Mouse (Mus musculus): ENCODE data around the gene Dnajb13. TPM values are rescaled to one million over a fixed set of nuclear protein-coding genes. Genes with fewer than 3 reads are reported as not detected.
"Not testable (repeated sequence)": the region's sequence is repeated elsewhere in the genome, so short reads cannot be mapped to it uniquely, and the experiment has no call there.

Dnajb13 gene
- total RNA-seq, 4 experiments from 2014 or later: 0.13 TPM; not detected in 3

DNA sequence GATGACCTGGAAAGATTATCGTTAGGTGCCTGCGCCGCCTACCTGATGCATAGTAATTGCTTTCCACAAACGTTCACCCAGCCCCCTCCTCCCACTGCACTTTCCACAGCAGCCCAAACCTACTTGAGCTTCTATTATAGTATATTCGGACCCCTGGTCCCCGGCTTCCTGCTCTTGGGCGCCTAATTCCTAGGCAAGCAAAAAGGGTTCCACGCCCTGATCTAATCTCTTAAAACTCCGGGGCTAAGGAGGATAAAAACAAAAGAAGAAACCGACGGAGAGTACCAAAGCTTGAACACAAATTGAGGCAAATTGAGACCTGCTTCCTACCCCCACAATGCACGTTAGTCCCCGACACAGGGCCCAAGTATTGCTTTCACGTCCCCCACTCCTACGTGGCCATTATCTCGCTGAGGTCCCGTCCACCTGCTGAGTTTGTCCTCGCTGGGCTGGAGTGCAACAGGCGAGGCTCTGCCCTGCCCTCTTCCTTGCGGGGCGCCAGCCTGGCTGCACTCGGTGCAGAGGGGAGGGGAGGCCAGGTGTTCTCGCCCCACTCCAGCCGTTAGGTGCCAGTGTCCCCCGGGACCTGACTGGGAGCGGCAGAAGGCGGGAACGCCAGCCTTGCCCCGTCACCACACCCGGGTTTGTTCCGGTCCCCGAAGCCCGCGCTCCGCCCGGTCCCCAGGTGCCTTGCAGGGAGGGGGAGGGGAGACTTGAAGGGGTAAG is 22.2 kb downstream of the Dnajb13 start:
- DNase-seq (ENCODE audit: low spot score in 2 of 2): no peak

DNA sequence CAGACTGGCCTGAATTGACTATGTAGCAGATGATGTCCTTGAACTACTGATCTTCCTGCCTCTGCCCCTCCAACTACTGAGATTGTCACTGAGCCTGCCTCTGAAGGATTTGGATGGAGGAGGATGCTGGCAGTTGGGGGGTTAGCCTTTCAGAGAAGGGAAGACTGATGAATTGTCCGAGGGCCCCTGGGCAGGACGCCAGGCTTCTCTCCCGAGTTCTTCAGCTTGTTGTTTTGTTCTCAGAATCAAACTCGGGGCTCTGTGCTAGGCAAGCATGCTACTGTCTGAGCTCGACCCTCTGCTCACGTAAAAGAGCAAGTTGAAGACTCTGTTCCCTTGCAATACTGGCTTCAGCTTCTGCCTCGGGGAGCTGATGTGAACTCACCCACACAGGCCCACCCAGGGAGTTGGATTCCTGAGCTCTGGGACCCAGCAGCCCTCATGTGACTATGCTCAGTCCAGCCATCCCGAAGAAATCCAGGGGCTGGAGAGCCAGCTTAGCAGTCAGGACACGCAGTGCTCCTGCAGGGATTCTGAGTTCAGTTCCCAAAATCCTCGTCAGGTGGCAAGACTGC is 26.2 kb downstream of the Dnajb13 start:
- DNase-seq (ENCODE audit: low spot score in 2 of 2): no peak

DNA sequence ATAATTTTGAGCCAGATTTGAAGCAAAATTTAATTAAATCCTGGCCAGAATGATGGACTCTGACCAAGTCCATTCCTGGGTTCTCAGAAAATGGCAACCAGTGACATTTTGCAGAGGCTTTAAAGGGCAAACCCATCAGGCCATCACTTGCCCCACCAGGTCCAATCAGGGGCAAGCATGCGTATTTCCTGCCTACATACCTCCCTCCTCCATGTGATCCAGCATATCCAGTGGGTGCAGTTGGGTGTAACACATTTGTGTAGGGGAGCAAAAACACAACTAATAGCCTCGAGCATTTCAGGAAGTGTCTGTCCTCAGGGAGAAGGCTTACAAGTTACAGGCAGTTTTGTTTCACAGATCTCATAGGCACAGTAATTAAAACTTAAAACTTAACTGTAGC is 27.5 kb downstream of the Dnajb13 start:
- DNase-seq (ENCODE audit: low spot score in 2 of 2): no peak

DNA sequence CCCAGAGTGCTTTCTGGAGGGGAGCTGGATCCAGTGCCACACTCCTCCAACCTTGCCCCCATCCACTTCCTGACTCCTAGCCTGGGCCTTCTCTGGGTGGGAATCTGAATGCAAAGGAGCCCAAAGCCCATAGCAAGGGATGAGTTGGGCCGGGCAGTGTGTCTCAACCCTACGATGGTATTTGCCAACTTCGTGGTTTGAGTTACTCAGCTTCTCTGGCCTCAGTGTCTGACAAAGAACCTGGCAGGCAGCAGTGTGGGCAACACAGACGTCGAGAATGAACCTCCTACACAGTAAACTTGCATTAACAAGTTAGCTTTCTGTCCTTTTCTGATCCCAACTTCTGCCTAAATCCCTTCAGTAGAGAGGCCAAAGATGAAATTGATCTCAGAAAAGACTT is 30.3 kb downstream of the Dnajb13 start:
- no peak for DNase-seq (ENCODE audit: low spot score in 2 of 2)

DNA sequence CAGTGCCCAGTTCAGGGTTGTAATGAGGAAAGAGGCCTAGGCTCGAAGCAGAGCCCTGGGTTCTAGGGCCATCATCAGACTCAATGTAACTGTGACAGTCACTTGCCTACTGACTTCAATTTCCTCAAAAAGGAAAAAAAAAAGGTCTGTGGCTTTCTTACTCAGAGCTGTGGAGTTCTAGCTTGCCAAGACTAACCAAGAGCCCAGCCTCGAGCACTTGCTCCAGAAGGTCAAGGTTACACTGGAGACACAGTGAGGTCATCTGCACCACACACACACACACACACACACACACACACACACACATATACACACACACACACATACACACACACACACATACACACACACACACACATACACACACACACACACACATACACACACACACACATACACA is 32.7 kb downstream of the Dnajb13 start:
- DNase-seq (ENCODE audit: low spot score in 2 of 2): not testable (repeated sequence)

DNA sequence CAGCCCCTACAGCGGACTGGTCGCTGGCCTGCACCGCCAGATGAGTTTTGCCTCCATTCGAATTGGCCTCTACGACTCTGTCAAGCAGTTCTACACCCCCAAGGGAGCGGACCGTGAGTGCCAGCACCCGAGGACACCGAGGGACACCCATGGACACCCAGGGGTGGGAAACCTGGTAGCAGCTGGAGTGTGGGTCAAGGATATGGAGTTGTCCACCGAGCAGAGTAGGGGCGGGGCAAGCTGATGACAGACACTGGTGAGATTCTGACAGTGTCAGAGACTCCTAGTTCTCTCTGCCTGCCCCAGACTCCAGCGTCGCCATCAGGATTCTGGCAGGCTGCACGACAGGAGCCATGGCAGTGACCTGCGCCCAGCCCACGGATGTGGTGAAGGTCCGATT is 34.6 kb downstream of the Dnajb13 start:
- no peak for DNase-seq (ENCODE audit: low spot score in 2 of 2)

DNA sequence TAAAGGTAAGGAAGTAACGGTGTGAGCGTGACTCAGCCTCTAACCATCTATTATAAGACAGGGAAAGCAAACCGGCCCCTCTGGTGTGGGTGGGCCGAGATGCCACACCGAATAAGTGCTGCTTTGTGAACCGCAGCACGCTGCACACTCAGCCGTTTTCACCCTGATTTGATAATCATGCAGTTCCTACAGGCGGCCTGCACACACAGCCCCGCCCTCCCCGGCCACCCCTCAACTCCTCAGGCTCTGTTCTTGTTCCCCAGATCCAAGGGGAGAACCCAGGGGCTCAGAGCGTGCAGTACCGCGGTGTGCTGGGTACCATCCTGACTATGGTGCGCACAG is 35.0 kb downstream of the Dnajb13 start:
- DNase-seq (ENCODE audit: low spot score in 2 of 2): no peak

DNA sequence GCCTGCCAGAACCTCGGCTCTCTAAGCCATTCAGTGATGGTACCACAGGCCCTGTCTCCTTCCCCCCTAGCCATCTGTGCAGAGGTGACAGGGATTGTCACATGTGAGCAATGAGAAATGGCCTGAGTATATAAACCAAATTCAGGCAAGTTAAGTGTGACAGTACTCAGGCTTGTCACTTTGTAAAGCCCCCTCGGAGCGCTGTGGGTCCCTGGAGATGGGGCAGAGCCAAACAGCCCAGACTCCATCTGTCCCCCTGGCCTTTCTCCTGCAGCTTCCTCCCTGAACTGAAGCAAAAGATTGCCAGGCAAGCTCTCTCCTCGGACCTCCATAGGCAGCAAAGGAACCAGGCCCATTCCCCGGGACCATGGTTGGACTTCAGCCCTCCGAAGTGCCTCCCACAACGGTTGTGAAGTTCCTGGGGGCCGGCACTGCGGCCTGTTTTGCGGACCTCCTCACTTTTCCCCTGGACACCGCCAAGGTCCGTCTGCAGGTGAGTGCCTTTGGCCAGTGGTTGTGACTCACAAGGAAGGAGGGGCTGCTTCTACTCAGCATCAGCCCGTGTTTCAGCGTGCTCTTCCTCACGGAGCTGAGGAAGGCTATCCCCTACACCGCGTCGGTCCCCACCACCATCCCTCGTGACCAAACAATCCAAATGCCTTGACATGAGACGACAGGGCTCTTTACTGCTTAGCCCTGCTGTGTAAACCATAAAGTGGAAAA is 35.5 kb downstream of the Dnajb13 start:
- DNase-seq (ENCODE audit: low spot score in 2 of 2): no peak

DNA sequence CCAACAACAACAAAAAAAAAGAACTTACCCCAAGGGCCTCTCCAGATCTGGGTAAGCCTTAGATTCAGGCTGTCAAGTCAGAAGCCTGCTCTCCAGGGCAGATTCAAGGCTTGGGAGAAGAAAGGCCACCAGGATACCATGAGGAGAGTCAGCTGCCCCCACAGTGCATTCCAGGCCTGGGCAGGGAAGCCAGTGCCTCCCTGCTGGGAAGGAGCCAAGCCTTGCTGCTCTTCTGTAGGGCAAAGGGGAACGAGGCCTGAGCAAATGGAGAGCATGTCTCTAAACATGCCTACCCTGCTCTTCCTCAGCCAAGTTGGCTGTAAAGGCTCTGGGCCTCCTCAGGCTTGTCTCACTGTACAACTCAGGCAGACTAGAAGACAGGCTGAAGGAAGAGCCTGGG is 40.1 kb downstream of the Dnajb13 start:
- DNase-seq (ENCODE audit: low spot score in 2 of 2): peak; percentile 66 to 85

DNA sequence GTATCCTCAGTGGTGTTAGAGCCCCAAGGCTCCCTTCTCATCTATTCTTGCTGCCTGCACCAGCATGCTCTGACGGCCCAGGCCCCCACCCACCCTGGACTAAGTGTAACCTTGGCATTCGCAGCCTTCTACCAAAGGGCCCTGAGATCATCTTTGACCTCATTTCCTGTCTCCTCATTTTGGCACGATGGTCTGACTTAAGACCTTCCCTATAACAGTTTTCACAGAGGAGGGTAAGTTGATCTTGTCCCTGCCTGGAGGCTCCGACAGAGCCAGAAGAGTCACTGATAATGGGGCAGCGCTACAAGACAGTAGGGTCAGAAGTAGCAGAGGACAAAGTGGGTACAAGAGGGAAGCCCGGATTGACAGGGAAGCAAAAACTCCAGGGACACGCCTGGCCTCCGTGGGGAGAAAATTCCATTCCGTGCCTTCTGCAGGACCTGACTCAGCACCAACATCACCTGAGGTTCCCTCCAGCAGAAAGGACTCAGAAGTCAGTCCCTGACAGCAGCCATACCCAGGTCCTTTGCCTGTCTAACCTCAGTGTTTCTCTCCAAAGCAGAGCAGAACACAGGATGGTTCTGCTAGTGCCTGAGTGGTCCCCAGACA is 40.8 kb downstream of the Dnajb13 start:
- no peak for DNase-seq (ENCODE audit: low spot score in 2 of 2)

DNA sequence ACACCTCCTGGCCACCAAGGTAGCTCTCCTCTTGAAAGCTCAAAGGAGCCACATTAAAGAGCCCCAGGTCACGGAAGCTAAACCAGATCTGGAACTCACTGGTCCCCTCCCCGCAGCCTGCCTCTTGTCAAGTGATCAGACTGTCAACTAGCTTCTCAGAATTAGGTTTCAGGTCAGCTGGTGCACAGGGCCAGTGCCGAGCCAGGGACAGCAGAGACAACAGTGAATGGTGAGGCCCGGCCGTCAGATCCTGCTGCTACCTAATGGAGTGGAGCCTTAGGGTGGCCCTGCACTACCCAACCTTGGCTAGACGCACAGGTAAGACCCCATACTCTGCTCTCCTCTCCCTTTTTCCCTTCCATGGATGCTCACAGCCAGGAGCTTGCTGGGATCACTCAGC is 42.0 kb downstream of the Dnajb13 start, which contains the start of gene Ucp3:
Gene Ucp3 (plus strand): TSS at position 214 of the 400 bp plus-strand sequence.
- peak; percentile 67 to 70 for DNase-seq (ENCODE audit: low spot score in 2 of 2)

DNA sequence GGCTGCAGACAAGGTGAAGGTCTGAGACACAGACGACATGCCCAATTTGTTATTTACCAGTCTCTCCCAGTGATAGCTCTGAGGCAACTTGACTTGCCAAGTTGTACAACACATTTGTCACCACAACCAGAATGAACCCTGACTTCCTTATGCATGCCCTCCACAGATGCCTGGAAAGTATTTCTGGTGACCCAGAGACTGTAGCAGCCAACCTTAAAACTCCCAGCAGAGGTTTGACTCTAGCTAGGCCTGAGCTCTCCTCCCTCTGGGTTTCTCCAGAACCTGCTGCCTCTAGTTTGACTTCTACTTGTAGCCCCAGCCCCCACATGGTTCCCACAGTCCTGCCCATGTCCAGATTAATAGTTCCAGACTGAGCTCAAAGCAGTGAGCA is 43.4 kb downstream of the Dnajb13 start:
- DNase-seq (ENCODE audit: low spot score in 2 of 2): no peak

DNA sequence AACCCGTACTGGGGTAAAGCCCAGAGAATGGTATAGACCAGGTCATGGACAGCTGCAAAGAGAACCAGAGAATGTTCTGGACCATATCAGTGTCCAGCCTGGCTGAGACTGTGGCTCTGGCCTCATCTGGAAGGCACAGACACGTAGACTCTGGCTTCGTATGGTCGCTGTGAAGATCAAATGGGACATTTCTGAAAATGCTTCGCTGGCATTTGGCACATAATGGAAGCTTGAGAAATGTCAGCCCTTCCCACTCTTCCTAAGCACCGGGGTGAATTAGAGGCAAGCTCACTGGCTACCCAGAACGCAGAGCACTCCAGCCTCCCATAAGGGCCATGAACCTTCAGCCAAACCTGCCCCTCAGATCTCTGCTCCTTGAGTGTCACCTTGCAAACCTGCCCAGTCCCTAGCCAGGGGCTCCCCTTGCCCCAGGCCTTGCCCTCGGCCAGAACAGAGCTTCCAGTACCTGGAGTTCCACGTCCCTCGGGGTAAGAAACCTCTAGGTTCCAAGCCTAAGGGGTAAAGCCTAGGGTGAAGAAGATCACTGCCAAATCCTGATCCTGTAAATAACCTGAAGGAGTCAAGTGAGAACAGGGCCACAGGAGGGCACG is 43.9 kb downstream of the Dnajb13 start:
- DNase-seq (ENCODE audit: low spot score in 2 of 2): no peak

DNA sequence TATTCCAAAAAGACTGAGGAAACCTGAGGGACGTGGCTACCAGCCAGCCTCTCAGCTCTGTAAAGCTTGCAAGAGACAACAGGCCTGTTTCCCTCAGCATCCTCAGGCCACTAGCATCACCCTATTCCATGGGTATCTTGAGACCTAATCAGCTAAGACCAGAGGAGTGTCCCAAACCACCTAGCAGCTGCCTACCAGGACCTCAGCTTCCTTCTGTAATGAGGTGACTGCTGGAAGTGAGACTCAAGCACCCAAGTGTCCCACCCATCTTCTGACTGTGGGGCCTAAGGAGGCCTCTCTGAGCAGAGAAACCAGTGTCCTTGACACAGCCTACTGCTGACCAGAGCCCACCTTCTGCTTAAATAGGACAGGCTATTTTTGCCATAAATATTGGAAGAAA is 45.3 kb downstream of the Dnajb13 start:
- no peak for DNase-seq (ENCODE audit: low spot score in 2 of 2)

DNA sequence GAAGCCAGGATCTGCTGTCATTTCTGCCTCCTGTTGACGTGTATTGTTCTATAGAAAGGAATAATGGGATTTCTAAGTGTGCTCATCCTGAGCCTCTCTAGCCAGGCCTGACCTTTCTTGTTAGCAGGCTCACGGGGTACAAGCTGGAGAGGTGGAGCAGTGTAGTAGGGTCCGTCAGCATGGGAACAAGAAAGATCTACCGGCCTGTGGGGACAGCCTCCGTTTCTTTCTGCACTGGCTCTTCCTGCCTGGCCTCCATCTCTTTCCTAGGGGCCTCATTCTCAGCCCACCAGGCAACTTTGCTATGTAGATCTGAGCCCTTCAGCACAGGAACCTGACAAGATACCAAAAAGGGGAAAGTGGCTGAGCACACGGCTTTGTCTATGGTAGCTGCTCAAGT is 46.0 kb downstream of the Dnajb13 start:
- no peak for DNase-seq (ENCODE audit: low spot score in 2 of 2)

DNA sequence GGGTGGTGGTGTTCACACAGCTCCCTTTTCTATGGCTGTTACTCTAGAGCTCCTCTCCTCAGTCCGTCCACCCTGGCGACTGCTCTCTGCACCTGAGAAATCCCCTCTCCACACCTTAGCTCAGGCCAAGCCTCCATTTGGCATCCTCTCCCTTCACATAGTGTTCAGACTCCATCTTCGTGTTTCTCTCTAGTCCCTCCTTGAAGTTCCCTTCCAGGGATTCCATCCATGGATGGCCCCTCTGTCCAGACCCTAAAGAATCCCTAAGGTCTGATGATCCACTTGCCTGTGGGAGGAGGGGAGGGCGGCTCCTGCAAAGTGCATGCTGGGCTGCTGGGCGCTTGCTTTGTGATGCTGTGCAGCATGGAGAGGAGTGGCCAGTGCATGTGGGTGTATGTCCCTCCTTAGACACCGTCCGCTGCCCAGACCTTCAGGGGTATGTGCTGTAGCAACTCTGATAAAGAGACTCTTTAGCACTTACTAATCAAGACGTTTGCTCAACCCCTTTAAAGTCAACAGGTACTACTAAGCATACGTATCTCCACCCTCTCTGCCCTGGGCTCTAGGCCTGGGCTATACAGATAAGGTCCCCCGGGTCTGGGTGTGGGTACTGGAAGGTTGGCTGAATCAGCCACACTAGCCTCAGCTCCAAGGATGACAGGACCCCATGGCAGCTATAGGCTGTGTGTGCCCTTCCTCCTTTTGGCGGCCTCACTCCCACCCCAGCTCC is 47.8 kb downstream of the Dnajb13 start:
- DNase-seq (ENCODE audit: low spot score in 2 of 2): no peak

DNA sequence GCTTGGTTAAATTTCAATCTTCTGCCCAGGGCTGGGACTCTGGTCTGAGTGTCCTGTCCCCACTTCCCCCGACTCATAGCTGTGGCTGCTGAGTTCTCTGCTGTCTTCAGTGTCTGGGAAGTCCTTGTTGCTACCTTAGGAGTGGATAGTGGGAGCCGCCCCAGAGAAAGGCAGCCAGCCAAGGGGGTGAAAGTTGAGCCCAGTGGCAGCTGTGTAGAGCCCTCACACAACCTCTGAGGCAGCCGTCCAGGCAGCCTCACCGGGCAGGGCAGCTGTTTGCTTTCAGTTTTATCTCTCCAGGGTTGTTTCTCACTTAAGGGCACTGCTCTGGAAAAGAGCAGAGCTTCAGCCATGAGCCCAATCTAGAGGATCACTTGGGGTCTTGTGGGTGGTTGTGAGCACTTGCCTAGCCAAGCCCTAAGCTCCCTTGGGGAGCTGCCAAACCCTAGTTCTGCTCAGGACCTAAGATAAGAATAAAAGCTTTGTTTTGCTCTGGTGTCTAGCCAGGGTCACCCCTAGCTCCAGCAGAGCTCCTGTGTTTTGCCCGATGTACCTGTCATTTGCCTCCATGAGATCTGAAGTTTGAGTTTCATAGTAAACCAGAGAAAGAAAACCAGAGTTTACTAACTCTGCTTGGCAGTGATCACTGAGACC is 49.0 kb downstream of the Dnajb13 start:
- DNase-seq (ENCODE audit: low spot score in 2 of 2): peak; percentile 86 to 91

DNA sequence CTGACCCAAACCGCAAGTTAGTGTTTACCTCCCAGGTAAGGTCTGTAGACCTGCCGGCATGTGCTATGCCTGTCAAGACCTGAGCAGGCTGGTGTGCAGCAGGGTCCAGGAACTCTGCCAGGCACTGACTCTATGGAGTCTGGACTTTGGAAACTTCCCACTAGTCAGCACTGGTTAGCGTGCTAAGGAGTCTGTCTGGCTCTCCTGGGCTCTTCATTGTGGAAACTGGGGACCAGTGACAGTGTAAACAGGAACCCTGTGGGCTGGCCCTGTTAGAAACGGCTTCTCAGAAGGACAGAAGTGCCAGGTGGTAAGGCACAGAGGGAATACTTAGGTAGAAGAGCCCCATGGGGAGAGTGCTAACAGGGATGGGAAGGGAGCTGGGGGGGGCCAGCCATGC is 49.5 kb downstream of the Dnajb13 start:
- no peak for DNase-seq (ENCODE audit: low spot score in 2 of 2)

DNA sequence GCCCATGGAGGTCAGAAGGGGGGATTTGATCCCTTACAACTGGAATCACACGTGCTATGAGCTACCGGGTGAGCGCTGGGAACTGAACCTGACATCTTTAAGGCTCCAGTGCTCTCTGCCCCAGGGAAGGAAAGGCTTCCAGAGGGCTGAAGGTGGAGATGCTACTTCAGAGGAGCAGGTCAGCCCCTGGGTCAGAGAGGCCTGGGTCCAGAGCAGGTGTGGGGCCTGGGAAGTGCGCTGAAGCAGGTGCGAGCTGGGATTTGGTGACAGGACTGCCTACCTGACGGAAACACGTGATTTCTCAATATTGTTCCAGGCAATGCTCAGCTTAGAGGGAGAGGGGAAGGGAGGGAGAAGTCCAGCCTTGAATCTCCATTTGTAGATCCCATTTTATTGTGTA is 50.5 kb downstream of the Dnajb13 start:
- DNase-seq (ENCODE audit: low spot score in 2 of 2): no peak

DNA sequence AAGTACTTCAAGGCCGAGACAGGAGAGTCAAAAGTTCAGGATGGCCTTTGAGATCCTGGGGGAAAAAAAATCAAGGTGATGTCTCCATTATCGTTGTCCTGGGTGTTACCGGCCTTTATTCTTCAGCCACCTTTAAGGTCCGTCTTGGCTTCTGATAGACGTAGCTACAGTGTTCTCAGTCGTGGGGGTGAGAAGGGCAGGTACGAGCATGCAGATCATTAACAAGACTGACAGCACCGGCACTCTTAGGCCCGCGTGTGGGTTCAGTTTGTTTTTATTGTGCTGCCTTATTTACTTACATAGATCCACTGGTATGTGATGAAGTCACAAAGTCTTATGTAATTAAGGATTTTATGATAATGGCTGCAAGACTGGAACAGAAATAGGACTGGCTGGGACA is 51.0 kb downstream of the Dnajb13 start:
- DNase-seq (ENCODE audit: low spot score in 2 of 2): no peak

DNA sequence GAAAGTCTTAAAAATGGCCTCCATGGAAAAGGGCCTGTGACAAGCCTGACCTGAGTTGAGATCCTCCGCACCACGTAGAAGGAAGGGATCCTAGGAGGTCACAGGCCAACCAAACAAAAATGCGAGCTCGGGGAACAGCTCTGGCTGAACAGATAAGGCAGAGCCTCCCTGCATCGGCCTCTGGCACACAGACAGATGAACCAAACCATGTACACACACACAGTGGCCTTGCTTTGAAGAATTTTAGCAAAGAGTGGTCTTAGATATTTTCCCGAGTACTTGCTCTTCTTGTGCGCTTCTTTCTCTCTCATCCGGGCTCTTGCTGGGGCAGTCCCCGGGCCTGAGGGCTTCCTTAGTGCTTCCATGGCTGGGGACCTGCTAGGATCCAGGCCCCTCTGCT is 51.6 kb downstream of the Dnajb13 start:
- no peak for DNase-seq (ENCODE audit: low spot score in 2 of 2)

All from gastrocnemius, adult 8-10 months (tissue).